Mouse (Mus musculus): Measurements from ENCODE around the gene Olfr1044. TPM values are rescaled to one million over a fixed set of nuclear protein-coding genes. Genes with fewer than 3 reads are reported as not detected.

The Olfr1044 gene
- polyA plus RNA-seq (2015; fragmentation: Nextera tagmentation; extraction: Ambion mirVana), result not detected in 2 replicates

GRCm38 (mm10) chr2:86177720-86178119 is at the start of gene Olfr1044:
TSS of gene Olfr1044 (minus strand) at chr2:86177820.

GRCm38 (mm10) chr2:86219214-86219613 is 41.6 kb upstream of the Olfr1044 start, which contains the start of gene Olfr1046:
TSS of gene Olfr1046 (minus strand) at chr2:86219314.

DNA sequence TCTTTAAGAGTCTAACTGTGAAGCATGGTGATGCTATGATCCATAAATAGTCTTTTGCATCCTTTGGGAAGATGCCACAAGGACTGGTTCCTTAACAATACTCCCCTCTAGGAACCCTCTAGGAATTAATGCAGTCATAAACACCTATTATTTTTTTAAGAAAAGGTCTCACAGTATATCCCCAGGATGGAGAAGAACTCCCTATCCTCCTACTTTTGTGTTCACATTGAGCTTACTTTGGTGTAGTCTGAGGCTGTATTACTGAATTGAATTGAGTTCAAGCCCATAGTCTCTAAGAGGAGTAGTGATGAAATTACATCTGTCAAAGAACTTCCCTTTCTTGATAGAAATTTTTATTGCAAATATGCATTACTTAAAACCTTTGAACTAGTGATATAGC is 25.3 kb upstream of the Olfr1044 start, which contains the start of gene Olfr1045:
TSS of gene Olfr1045 (minus strand) at position 101 of the 400 bp plus-strand sequence.

GRCm38 (mm10) chr2:86185583-86185982 is 8.0 kb upstream of the Olfr1044 start, which contains the start of gene Olfr52:
TSS of gene Olfr52 (minus strand) at chr2:86185683.

GRCm38 (mm10) chr2:86167422-86167821 is 10.2 kb downstream of the Olfr1044 start, which contains the start of gene Olfr1043:
TSS of gene Olfr1043 (minus strand) at chr2:86167522.

DNA sequence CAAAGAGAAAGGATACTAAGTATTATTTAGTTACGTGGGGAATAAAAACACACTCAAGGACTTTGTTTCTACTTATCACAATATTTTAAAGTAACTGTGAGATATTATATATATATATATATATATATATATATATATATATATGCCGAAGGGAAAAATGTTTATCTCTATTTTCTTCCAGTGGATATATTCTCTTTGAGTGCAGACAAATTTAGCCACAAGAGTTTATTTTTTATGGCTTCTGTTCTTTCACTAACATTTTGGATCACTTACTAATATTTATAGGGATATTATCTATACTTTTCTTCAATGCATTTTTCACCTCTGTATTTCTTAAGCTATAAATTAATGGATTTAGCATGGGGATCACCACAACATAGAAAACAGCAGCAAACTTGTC is 15.9 kb downstream of the Olfr1044 start, which contains the start of gene Olfr1042:
TSS of gene Olfr1042 (minus strand) at position 101 of the 400 bp plus-strand sequence.

DNA sequence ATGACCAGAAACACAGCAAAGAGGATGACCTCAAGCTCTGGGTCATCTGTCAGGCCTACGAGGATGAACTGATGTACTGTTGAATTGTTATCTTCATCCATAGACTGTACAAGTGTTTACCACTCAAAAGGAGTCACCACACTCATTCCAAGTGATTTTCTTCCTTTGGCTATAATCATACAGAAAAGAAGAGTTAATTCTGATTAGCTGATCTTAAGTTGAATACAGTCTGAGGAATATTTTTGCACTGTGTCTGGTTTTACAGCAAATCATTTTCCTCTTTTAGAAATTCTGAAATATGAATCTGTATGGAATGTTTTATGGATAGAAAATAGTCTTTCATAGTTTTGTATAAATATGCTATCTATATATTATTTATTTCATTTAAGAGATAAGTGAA is 31.0 kb downstream of the Olfr1044 start, which contains the start of gene Olfr1040:
TSS of gene Olfr1040 (minus strand) at position 101 of the 400 bp plus-strand sequence.

GRCm38 (mm10) chr2:86135828-86136227 is 41.8 kb downstream of the Olfr1044 start, which contains the start of gene Olfr1039:
TSS of gene Olfr1039 (minus strand) at chr2:86135928.

Other genes with a start within 250 kb of the Olfr1044 start
- not detected in 2 replicates for gene Olfr1028, start 227.4 kb downstream of the Olfr1044 start, polyA plus RNA-seq (2015; fragmentation: Nextera tagmentation; extraction: Ambion mirVana)
- gene Olfr1029, start 203.9 kb downstream of the Olfr1044 start, polyA plus RNA-seq (2015; fragmentation: Nextera tagmentation; extraction: Ambion mirVana), result not detected in 2 replicates
- not detected in 2 replicates for gene Olfr1030, start 198.5 kb downstream of the Olfr1044 start, polyA plus RNA-seq (2015; fragmentation: Nextera tagmentation; extraction: Ambion mirVana)
- gene Olfr1031, start 187.5 kb downstream of the Olfr1044 start, polyA plus RNA-seq (2015; fragmentation: Nextera tagmentation; extraction: Ambion mirVana), result not detected in 2 replicates
- not detected in 2 replicates for gene Olfr1032, start 172.3 kb downstream of the Olfr1044 start, polyA plus RNA-seq (2015; fragmentation: Nextera tagmentation; extraction: Ambion mirVana)
- 1.1 and 1.4 TPM in 2 replicates for gene Olfr1033, start 157.2 kb downstream of the Olfr1044 start, polyA plus RNA-seq (2015; fragmentation: Nextera tagmentation; extraction: Ambion mirVana)
- gene Olfr1034, start 132.0 kb downstream of the Olfr1044 start, polyA plus RNA-seq (2015; fragmentation: Nextera tagmentation; extraction: Ambion mirVana), result not detected in 2 replicates
- not detected in 2 replicates for gene Olfr1036, start 103.8 kb downstream of the Olfr1044 start, polyA plus RNA-seq (2015; fragmentation: Nextera tagmentation; extraction: Ambion mirVana)
- gene Olfr1037, start 90.4 kb downstream of the Olfr1044 start, polyA plus RNA-seq (2015; fragmentation: Nextera tagmentation; extraction: Ambion mirVana), result not detected in 2 replicates
- not detected in 2 replicates for gene Olfr1039, start 41.9 kb downstream of the Olfr1044 start, polyA plus RNA-seq (2015; fragmentation: Nextera tagmentation; extraction: Ambion mirVana)
- gene Olfr1040, start 31.1 kb downstream of the Olfr1044 start, polyA plus RNA-seq (2015; fragmentation: Nextera tagmentation; extraction: Ambion mirVana), result not detected in 2 replicates
- gene Olfr1042, start 16.0 kb downstream of the Olfr1044 start, polyA plus RNA-seq (2015; fragmentation: Nextera tagmentation; extraction: Ambion mirVana), result not detected in 2 replicates
- not detected in 2 replicates for gene Olfr1043, start 10.3 kb downstream of the Olfr1044 start, polyA plus RNA-seq (2015; fragmentation: Nextera tagmentation; extraction: Ambion mirVana)
- gene Olfr52, start 7.9 kb upstream of the Olfr1044 start, polyA plus RNA-seq (2015; fragmentation: Nextera tagmentation; extraction: Ambion mirVana), result not detected in 2 replicates
- gene Olfr1045, start 25.2 kb upstream of the Olfr1044 start, polyA plus RNA-seq (2015; fragmentation: Nextera tagmentation; extraction: Ambion mirVana), result not detected in 2 replicates
- gene Olfr1046, start 41.5 kb upstream of the Olfr1044 start, polyA plus RNA-seq (2015; fragmentation: Nextera tagmentation; extraction: Ambion mirVana), result not detected in 2 replicates
- gene Olfr1047, start 53.6 kb upstream of the Olfr1044 start, polyA plus RNA-seq (2015; fragmentation: Nextera tagmentation; extraction: Ambion mirVana), result not detected in 2 replicates
- gene Olfr1048, start 62.5 kb upstream of the Olfr1044 start, polyA plus RNA-seq (2015; fragmentation: Nextera tagmentation; extraction: Ambion mirVana), result not detected in 2 replicates
- gene Olfr1049, start 80.5 kb upstream of the Olfr1044 start, polyA plus RNA-seq (2015; fragmentation: Nextera tagmentation; extraction: Ambion mirVana), result not detected in 2 replicates
- gene Olfr1051, start 101.3 kb upstream of the Olfr1044 start, polyA plus RNA-seq (2015; fragmentation: Nextera tagmentation; extraction: Ambion mirVana), result not detected in 2 replicates
- gene Olfr1052, start 114.6 kb upstream of the Olfr1044 start, polyA plus RNA-seq (2015; fragmentation: Nextera tagmentation; extraction: Ambion mirVana), result not detected in 2 replicates
- not detected in 2 replicates for gene Olfr1053, start 137.5 kb upstream of the Olfr1044 start, polyA plus RNA-seq (2015; fragmentation: Nextera tagmentation; extraction: Ambion mirVana)
- not detected in 2 replicates for gene Olfr1054, start 157.6 kb upstream of the Olfr1044 start, polyA plus RNA-seq (2015; fragmentation: Nextera tagmentation; extraction: Ambion mirVana)
- not detected in 2 replicates for gene Olfr1055, start 172.5 kb upstream of the Olfr1044 start, polyA plus RNA-seq (2015; fragmentation: Nextera tagmentation; extraction: Ambion mirVana)
- gene Olfr1056, start 184.6 kb upstream of the Olfr1044 start, polyA plus RNA-seq (2015; fragmentation: Nextera tagmentation; extraction: Ambion mirVana), result not detected in 2 replicates
- gene Olfr1057, start 200.6 kb upstream of the Olfr1044 start, polyA plus RNA-seq (2015; fragmentation: Nextera tagmentation; extraction: Ambion mirVana), result not detected in 2 replicates
- not detected in 2 replicates for gene Olfr1058, start 210.7 kb upstream of the Olfr1044 start, polyA plus RNA-seq (2015; fragmentation: Nextera tagmentation; extraction: Ambion mirVana)
- not detected in 2 replicates for gene Olfr1061, start 236.2 kb upstream of the Olfr1044 start, polyA plus RNA-seq (2015; fragmentation: Nextera tagmentation; extraction: Ambion mirVana)
- not detected in 2 replicates for gene Olfr1062, start 248.9 kb upstream of the Olfr1044 start, polyA plus RNA-seq (2015; fragmentation: Nextera tagmentation; extraction: Ambion mirVana)

Measured in neural tube, postnatal 0 days (tissue).